Mouse (Mus musculus) ovary, postnatal 10 days (tissue): ENCODE data around the gene Dnase1.
"Not testable (repeated sequence)": the region's sequence is repeated elsewhere in the genome, so short reads cannot be mapped to it uniquely, and the experiment has no call there.

Experiments
- DNase-seq: peaks from one replicate; pipeline ENCODE4 v3.0.0; 2022; ENCODE audit warnings: low spot score

Dnase1 gene

GRCm38 (mm10) chr16:4036807-4037206 is at the start of gene Dnase1:
TSS of gene Dnase1 (plus strand) at chr16:4036942.
- DNase-seq: no peak

GRCm38 (mm10) chr16:3988410-3988809 is 48.3 kb upstream of the Dnase1 start:
- DNase-seq: no peak

- DNase-seq: peak; percentile 83
These were observed 33.0 kb upstream of the Dnase1 start, which contains the start of gene Slx4 for GRCm38 (mm10) chr16:4003489-4004398. TSS of gene Slx4 (minus strand) at chr16:4003770.

GRCm38 (mm10) chr16:4012882-4013570 is 23.7 kb upstream of the Dnase1 start:
- DNase-seq: no peak

GRCm38 (mm10) chr16:4014040-4014668 is 22.6 kb upstream of the Dnase1 start:
- DNase-seq: no peak

- DNase-seq: not testable (repeated sequence)
These were observed 20.0 kb upstream of the Dnase1 start for GRCm38 (mm10) chr16:4016786-4017185.

GRCm38 (mm10) chr16:4017466-4017865 is 19.3 kb upstream of the Dnase1 start:
- DNase-seq: not testable (repeated sequence)

- DNase-seq: no peak
These were observed 15.5 kb upstream of the Dnase1 start for GRCm38 (mm10) chr16:4021241-4021640.

- DNase-seq: no peak
These were observed 14.0 kb upstream of the Dnase1 start for GRCm38 (mm10) chr16:4022719-4023118.

- no peak for DNase-seq
These were observed 10.1 kb upstream of the Dnase1 start for GRCm38 (mm10) chr16:4026672-4027071.

- DNase-seq: no peak
These were observed 9.5 kb upstream of the Dnase1 start for GRCm38 (mm10) chr16:4027211-4027610.

- no peak for DNase-seq
These were observed 7.3 kb upstream of the Dnase1 start for GRCm38 (mm10) chr16:4029371-4029841.

GRCm38 (mm10) chr16:4030501-4030900 is 6.2 kb upstream of the Dnase1 start:
- no peak for DNase-seq

GRCm38 (mm10) chr16:4031441-4032274 is 5.1 kb upstream of the Dnase1 start:
- DNase-seq: no peak

GRCm38 (mm10) chr16:4032341-4032748 is 4.4 kb upstream of the Dnase1 start:
- DNase-seq: no peak

GRCm38 (mm10) chr16:4033971-4034370 is 2.8 kb upstream of the Dnase1 start:
- no peak for DNase-seq

GRCm38 (mm10) chr16:4034476-4034875 is 2.3 kb upstream of the Dnase1 start:
- DNase-seq: no peak

- DNase-seq: no peak
These were observed 1.2 kb upstream of the Dnase1 start for GRCm38 (mm10) chr16:4035575-4035974.

GRCm38 (mm10) chr16:4037690-4038089 is 948 bp downstream of the Dnase1 start:
- DNase-seq: no peak

GRCm38 (mm10) chr16:4040206-4040605 is 3.5 kb downstream of the Dnase1 start:
- DNase-seq: no peak

- DNase-seq: no peak
These were observed 4.9 kb downstream of the Dnase1 start for GRCm38 (mm10) chr16:4041646-4042045.

- no peak for DNase-seq
These were observed 7.4 kb downstream of the Dnase1 start for GRCm38 (mm10) chr16:4044093-4044492.
